Mouse (Mus musculus): ENCODE data around the gene Myo9a.
A peak's percentile ranks its signal among the peaks of the same experiment; 100 is the strongest.
"Not testable (repeated sequence)": the region's sequence is repeated elsewhere in the genome, so short reads cannot be mapped to it uniquely, and the experiment has no call there.

Myo9a gene

DNA sequence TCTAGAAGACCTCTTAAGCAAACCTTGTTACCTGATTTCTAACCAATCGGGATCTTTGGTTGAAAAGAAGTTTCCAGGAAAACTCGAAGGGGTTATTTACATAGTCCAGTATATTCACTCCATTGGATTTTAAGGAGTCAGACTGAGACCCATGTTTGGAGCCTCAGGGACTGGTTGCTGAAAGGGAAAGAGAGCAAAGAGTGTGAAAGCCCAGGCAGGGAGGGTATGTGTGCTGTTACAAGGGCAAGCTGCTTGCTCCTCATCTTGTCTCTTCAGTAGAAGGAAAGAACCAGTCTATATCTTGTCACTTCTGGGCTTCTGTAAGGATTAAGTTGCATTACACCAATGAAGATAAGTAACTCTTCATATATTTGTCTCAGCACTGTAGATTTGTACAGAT, 1.3 kb downstream of the Myo9a start:
- DNase-seq: no peak

DNA sequence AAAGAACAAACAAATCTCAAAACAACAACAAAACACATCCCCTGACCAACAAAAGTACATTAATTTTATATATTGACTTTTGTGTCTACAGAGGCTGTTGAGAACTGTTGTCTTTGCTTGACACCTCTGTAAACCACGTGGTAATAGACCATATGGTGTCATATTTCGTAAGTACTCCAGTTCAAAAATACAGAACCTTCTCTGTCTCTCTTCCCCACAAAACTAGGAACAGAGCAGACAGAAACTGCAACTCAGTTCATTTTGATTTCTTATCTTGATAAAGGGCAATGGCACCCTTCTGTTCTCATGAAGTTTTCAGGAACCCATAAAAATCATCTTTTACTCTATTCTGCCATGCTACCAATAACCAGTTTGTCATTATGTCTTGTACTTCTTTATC, 4.5 kb downstream of the Myo9a start:
- no peak for DNase-seq

DNA sequence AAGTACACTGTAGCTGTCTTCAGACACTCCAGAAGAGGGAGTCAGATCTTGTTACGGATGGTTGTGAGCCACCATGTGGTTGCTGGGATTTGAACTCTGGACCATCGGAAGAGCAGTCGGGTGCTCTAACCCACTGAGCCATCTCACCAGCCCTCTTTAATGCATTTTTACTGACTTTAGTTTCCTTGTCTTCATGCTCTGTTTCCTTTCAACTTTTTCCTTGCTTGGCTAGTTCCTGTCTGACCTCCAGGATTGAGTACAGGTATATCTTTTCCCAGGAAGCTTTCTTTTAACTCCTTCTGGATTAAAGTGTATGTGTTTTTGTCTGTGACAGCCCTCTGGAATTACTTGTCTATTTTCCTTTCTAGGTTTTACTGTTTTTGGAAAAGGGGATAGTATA, 6.3 kb downstream of the Myo9a start:
- DNase-seq: not testable (repeated sequence)

DNA sequence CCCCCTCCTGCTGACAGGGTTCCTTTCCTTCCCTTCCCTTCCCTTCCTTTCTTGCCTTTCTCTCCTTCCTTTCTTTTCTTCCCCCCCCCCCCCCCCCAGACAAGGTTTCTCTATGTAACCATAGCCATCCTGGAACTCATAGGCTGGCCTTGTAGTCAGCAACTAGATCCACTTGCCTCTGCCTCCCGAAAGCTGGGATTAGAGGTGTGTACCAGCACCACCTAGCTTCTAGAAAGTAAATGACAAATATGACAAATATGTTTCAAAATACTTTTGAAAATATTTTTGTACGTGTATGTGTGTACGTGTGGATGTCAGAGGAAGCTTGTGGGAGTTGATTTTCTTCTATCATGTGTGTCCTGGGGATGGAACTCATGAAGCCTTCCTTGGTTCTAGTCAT, 9.8 kb downstream of the Myo9a start:
- peak; percentile 42 for DNase-seq

DNA sequence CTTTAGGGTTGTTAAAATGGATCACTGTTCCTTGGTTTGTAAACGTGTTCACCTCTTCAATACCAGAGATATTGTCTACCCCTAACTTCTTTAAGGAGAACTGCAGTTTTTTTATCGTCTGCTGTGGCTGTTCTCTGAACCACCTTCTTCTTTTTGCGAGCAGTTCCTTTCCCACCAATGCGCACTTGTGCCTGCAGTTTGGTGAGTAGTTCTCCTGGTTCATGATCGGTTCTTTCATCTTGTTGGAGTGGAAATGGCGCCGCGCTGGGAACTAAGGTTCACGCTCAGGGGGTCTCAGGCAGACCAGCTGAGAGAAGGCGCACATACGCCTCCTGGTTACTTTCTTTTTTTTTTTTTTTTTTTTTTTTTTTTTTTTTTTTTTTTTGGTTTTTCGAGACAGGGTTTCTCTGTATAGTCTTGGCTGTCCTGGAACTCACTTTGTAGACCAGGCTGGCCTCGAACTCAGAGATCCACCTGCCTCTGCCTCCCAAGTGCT, 16.3 kb downstream of the Myo9a start:
- DNase-seq: not testable (repeated sequence)

DNA sequence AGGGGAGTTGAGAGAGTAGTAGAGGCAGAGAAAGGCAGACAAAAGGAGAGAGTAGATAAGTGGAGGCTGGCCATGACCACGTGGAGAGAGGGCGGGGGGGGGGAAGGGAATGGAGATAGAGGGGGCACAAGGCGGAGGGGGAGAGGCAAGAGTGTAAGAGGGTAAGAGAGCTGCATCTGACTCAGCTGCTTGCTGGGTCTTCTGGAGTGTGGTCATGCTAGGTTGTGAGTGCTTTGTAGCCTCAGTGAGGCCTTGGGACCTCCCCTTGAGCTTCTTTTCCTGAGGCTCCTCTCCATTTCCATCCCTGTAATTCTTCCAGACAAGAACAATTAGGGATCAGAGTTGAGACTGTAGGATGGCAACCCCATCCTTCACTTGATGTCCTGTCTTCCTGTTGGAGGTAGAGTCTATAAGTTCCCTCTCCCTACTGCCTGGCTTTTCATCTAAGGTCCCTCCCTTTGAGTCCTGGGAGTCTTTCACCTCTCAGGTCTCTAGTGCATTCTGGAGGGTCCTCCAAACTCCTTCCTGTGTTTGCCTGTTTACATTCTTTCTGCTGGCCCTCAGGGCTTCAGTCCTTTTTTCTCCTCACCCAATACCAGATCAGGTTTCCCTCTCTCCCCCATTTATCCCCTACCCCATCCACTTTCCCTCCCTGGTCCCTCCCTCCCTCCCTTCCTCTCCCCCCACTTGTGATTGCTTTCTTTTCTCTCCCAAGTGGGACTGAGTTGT, 55.5 kb downstream of the Myo9a start:
- peak; percentile 78 for DNase-seq

DNA sequence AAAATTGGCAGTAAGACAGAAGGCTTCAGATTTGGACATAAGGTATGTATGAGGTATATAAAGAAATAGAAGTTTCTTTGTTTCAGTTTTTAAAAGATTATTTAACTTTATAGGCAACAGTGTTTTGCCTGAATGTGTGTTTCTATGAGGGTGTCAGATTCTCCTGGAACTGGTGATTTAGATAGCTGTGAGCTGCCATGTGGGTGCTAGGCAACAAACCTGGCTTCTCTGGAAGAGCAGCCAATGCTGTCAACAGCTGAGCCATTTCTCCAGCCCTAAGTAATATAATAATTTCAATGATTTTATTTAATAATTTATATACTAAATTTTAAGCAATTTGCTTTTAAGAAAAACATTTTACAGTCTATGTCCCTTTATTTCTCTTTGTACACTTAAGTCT, 133.9 kb downstream of the Myo9a start:
- DNase-seq: no peak

DNA sequence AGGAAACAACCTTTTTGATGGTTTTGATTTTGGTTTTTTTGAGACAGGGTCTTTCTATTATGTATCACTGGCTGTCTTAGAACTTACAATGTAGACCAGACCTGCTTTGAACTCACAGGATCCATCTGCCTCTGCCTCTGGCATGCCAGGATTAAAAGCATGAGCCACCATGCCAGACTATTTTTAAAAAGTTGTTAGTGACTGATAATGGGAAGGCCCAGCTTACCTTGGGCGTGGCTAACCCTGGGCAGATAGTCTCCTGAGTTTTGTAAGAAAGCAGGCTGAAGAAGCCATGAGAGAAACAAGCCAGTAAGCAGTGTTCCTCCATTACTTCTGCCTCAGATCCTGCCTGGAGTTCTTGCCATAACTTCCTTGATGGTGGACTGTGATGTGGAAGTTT, 152.7 kb downstream of the Myo9a start:
- DNase-seq: no peak

DNA sequence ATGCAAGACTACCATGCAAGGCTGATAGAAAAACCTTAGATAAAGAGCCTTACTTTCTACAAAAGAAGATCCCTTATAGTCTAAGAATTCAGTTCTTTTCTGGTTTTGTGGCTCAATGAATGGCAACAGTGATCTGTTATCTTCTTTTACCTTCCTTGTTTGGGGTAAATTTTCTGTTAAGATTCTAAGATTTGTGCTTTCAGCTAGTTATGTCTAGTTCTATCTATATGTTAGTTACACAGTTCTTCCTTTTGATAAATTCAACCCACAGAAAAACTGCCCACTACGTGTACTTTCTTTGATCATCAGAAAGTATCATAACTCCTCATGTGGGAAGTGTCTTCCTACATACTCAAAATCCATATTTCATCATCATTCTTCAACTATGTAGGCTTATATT, 164.1 kb downstream of the Myo9a start:
- DNase-seq: no peak

DNA sequence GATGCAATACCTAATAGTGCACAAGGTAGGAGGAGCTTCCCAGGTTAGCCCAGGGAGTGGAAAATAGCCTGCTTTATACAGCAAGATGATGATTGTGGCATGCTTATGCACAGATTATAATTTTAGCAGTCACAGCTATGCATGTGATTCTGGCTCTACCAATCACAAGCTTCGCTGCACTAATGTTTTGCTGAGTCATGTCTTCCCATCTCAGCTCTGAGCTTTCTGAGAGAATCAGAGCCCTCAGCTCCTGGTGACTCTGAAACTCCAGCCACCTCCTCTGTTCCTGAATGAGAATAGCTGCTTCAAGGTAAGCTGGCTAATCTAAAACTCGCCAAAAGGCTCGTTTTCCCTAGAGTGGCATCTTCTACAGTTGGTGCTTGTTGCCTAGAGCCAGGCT, 179.6 kb downstream of the Myo9a start:
- no peak for DNase-seq

DNA sequence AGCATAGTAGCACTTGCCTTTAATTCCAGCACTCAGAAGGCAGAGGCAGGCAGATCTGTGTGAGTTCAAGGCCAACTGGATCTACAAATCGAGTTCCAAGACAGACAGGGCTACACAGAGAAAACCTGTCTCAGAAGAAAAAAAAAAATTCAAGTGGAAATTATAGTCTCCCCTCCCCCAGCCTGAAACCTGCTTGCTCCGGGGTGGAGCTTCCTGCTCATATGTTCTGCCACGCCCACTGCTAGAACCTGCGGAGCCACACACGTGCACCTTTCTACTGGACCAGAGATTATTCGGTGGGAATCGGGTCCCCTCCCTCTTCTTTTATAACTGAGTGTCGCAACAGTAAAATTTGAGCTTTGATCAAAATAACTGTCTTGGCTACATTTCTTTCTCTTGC, 185.2 kb downstream of the Myo9a start:
- DNase-seq: not testable (repeated sequence)

DNA sequence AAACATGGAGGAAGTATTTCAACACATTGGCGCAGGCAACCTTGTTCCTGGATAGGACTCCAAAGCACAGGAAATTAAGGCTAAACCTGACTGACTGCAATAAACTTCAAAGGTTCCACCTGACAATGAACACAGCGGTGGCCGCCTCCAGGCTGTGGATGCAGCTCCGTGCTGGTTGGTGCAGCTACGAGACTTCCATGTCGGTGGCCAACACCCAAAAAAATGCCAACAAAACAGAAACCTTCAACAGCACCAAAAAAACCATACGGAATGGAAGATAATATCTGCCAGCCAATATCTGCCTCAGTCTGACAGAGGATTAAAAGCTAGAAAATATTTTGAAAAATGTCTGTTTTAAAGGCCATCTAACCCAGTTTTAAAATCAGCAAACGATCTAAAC, 187.8 kb downstream of the Myo9a start:
- no peak for DNase-seq

DNA sequence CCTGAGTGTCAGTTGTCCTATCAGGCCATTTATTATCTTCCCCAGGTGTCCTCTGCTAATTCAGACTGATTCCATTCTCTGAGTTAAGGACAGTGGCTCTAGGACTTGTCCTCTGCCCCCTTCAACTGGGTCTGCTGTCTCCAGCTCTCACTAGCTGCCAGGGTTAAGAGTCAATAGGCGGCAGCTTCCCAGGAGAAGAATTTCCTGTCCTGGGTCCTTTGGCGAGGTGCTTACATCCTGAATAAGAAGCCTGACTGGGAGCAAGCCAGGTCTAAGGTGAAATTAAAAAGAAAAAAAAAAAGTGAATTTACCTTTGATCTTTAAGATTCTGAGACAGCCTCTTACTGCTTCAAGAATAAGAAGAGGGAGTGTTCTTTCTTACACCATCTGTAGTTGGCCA, 189.0 kb downstream of the Myo9a start:
- DNase-seq: no peak

DNA sequence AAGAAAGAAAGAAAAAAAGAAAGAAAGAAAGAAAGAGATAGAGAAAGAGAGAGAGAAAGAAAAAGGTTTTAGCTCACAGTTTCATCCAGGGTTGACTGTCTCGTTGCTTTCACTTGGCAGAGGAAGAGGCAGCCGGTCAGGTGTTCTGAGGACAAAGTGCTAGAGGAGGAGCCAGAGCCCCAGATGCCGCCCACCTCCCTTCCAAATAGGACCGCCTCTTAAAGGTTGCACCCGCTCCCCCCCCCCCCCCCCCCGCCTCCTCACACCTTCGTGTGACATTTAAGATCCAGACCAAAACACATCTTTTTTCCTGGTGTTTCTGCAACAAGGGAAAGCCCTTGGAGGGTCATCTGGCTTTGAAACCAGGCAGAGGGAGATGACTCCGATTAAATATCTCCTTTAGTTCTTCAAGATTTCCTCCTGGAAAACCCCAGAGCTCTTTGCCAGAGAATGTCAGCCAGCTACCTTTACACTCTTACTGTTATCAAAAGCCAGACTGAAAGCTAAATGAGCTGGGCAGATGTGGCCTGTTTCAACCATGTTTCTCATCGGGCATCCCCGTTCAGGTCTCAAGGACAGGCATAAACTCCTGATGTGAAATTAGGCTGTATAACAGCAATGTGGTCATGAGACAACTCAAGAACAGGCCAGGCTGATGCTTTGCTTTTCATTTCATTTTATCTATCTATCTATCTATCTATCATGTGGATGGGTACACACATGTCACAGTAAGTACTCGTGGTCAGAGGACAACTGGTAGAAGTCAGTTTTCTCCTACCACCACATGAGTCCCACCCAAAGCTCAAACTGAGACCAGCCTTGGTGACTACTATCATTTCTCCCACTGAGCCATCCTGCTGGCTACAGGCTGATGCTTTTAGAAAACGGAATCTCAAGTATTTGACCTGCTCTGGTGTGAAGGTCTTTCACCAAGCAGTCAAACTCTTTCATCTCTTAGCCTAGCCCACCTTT, 190.5 kb downstream of the Myo9a start:
- peak; percentile 23 for DNase-seq

DNA sequence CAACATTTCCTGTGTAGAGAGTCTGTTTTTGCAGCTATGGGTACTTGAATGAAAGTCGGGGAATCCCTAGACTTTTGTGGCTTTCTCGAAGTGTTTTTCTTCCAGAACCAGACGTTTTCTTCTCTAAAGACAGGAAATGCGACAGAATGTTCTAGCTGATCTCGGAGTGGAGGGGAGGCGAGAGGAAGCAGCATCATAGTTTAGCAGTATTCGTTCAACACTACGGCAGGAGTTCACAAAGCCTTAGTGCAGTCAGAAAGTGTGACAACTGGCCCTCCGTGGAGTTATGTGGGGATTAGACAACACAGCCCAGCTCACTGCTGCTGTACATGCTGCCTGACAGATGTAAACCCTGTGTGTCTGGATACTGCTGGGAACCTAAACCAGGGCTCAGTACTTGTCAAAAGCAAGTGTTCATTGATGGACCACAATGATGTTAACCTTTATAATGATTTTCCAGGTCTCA, 191.2 kb downstream of the Myo9a start:
- DNase-seq: no peak

DNA sequence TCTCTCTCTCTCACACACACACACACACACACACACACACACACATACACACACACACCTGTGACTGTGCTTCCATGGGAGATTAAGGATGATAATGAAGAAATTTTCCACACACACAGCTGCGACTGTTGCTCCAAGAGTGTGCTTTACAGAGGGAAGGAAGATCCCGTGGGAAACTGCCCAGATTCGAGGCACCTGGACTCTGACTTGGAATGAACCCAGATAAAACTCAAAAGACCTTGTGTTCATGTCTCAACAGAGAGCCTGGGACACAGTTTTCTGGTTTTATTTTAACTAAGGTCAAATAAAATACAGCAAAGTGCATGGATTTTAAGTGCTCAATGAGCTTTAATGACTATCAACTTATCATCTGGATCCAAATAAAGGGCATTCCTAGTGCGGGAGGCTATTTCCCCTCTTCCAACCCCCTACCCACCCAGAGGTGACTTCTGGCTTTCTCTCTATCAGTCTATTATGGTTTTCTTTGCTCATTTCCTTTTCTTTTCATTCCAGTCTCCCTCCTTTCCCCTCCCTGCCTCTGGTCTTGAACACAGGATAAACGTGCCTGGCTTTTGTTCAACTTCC, 191.9 kb downstream of the Myo9a start:
- DNase-seq: no peak

DNA sequence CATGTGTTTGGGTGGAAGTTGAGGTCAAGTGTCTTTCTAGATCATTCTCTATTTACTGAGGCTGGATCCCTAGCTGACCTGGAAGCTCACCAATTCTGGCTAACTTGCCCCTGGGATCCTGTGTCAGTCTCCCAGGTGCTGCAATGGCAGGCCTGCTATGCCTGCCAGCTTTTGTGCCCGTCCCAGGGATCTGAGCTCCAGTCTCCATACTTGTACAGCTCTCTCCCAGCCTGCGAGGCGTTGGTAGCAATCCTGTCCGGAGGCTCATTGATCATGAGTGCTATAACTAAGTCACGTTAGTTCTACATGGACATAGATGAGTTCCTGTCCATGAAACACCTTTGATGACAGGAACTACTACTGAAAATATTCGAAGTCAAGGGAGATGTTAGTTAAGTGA, 193.1 kb downstream of the Myo9a start:
- no peak for DNase-seq

DNA sequence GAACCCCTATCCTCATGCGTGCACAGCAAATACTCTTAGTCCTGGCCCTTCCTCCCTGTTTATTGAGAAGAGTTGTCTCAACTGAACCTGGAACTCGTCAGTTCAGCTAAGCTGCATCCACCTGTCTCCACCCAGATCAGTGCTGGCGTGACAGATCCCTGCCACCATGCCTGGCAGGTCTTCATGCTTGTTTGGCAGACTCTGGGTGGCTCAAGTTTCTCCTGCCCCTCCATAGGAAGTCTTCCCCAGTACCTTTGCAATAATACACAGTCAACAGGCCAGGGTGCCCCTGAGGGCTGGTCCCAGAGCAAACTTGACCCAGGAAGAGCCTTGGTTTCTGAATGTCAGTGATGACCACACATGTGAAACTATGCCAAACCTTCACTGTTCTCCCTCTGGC, 194.5 kb downstream of the Myo9a start:
- no peak for DNase-seq

DNA sequence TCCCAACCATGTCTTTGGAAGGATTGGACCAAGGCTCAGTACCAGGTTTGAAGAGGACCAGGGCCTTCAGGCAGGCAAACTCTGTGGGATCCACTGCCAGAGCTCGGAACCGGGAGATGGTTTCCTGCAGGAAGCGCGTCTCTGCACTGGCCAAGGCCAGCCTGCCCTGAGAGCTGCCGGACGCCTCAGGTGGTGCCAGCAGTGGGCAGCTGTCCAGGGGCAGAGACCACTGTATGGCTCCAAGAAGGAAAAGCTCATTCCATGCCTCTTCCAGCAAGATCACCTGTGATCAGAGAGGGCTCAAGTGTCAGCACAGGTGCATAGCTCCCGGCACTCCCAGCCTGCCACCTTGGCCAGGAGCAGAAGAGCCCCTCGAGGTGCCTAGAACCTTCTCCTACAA, 196.6 kb downstream of the Myo9a start:
- no peak for DNase-seq

DNA sequence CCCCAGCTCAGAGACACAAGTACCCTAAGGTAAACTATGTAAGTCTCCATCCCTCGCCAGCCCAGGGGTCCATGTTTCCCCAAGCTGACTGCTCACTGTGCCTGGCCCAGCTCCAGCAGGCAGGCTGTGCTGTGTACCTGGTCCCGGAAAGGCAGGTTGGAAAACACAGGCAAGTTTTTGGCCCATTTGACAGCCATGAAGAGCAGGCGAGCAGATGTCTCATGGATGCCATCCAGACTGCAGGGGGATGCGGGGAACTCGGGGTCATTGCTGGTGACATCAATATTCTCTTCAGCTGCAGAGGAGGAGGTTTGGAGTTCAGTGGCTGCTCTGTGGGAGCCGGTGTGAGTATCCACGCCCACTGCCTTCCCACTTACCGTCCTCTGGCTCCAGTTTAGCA, 197.5 kb downstream of the Myo9a start:
- no peak for DNase-seq

DNA sequence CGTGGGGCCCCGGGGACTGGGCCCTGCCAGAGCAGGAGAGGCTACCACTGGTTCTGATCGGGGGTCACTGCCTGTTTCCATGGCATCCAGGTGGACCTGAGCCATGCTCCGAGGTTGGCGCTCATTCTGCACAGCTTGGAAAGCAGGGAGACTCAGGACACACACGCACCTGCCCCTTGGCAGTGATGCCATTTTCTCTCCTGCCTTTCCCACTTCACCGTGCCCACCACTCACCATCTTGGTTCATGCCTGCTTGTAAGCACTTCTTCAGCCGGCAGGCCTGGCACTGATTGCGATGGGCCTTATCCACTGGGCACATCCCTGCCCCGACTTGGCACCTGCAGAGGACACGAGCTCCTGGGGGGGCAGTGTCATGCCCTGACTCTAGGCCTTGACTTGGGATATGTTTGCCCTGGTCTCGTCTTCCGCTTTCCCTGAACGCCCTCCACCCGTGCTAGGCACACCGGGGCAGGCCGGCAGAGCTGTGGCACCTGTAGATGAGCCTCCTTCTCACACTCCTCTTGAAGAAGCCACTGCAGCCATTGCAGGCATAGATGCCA, 198.1 kb downstream of the Myo9a start:
- DNase-seq: no peak

DNA sequence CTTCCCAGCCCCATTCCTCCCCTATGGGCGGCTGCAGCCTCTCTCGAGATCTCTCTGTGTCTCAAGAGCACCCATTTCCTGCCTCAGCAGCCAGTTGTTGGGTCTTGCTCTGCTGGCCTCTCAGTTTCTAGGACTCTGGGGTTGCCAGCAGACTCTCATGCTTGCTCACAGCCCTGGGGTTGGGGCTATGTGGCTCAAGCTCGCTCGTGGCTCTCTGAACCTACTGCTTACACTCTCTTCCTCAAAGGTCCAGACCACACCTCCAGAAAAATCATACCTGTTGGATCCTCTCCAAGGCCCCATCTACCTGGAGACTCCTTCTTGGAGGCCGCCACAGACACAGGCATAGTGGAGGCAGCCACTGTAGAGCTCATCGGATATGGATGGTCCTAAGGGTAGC, 198.8 kb downstream of the Myo9a start:
- no peak for DNase-seq

DNA sequence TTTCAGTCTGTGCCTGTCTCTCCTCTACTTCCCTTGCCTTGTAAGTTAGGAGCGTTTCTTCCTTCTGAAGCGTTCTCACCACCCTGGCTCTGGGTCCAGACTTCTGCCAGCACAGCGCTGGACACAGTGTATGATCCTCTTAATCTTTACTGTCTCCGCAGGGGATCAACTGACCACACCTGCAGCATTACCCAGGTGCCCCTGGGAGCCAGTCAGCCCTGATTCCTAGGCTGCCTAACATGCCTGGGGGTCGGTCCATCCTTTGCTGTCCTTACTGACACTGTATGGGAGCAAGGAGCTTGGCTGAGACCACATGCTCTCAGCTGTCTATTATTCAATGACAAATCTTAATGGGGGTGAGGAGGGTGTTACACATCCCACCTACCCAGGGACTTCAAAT, 199.3 kb downstream of the Myo9a start:
- DNase-seq: no peak
